Mouse (Mus musculus) olfactory bulb, adult 2 months (tissue): ENCODE measurements around the gene Slc39a9. TPM values are rescaled to one million over a fixed set of nuclear protein-coding genes. Genes with fewer than 3 reads are reported as not detected.
A peak's percentile ranks its signal among the peaks of the same experiment; 100 is the strongest.

Source experiments
- H3K27ac ChIP-seq: fragments of 200-500 bp; 2 replicates; pipeline ENCODE4 v1.5.1; 2012; ENCODE audit warnings: low read depth, low read length; ENCODE audit not compliant: insufficient read depth
- H3K4me1 ChIP-seq: fragments of 200-500 bp; 2 replicates; pipeline ENCODE4 v1.6.1; 2012; ENCODE audit warnings: low read length; ENCODE audit not compliant: control insufficient read depth, insufficient read depth
- H3K4me3 ChIP-seq: fragments of 200-500 bp; 2 replicates; pipeline ENCODE4 v1.5.1; 2012; ENCODE audit warnings: mild to moderate bottlenecking, low read depth, low read length, moderate library complexity; ENCODE audit not compliant: insufficient read depth
- CTCF ChIP-seq: fragments of 200-500 bp; IDR thresholded peaks from 2 replicates; pipeline ENCODE4 v1.5.1; 2012; ENCODE audit warnings: low read depth, mild to moderate bottlenecking, low read length, moderate library complexity; ENCODE audit not compliant: insufficient read depth
- POLR2A ChIP-seq: fragments of 200-500 bp; IDR thresholded peaks from 2 replicates; pipeline ENCODE4 v1.6.1; 2012; ENCODE audit warnings: mild to moderate bottlenecking, low read depth, low read length, moderate library complexity; ENCODE audit not compliant: insufficient read depth
- WGBS: fragments of 180-500 bp; shearing (Covaris S2); methylation state at CpG from one replicate; pipeline ENCODE4 v1.1.7; 2018; 5-methylcytosine and 5-hydroxymethylcytosine counted together
- polyA plus RNA-seq: library from polyadenylated mRNA; stranded (reverse); fragments of >200 nt; gene quantifications from 2 replicates; pipeline ENCODE4 v1.2.4, GENCODE M21; 2012; ENCODE audit warnings: low replicate concordance; ENCODE audit not compliant: missing spikeins, insufficient read depth, insufficient read length

Slc39a9 gene
- polyA plus RNA-seq, 1 experiment = not detected

GRCm38 (mm10) chr12:80673170-80673569 lies 29.5 kb downstream of the Slc39a9 start:
- H3K27ac ChIP-seq = no peak overlapping the region
- WGBS = 8% methylated on average over 3 of the region's 3 CpGs
- H3K4me1 ChIP-seq = no peaks in the 10 kb centered on the region
- TF ChIP-seq CTCF (no peak), POLR2A (no peak)
- H3K4me3 ChIP-seq = no peak overlapping the region

- Histone ChIP-seq H3K4me3 (no peak overlapping the region), H3K27ac (no peak overlapping the region), H3K4me1 (no peaks in the 10 kb centered on the region)
- TF ChIP-seq CTCF (no peak), POLR2A (no peak)
- 71% methylated on average over 1 of the region's 1 CpGs for WGBS
Measured at GRCm38 (mm10) chr12:80681340-80681739, 37.7 kb downstream of the Slc39a9 start.

GRCm38 (mm10) chr12:80683554-80683953 lies 39.9 kb downstream of the Slc39a9 start:
- TF ChIP-seq POLR2A = no peak
- TF ChIP-seq CTCF = no peak
- Histone ChIP-seq H3K4me1 (peaks cover 5% of the 10 kb centered on the region), H3K4me3 (no peak overlapping the region), H3K27ac (no peak overlapping the region)
- 97% methylated on average over 3 of the region's 3 CpGs for WGBS

- peaks cover 5% of the 10 kb centered on the region for H3K4me1 ChIP-seq
- H3K4me3 ChIP-seq = no peak overlapping the region
- H3K27ac ChIP-seq = no peak overlapping the region
- no peak for TF ChIP-seq POLR2A
- no peak for TF ChIP-seq CTCF
- WGBS = 65% methylated on average over 3 of the region's 3 CpGs
Measured at GRCm38 (mm10) chr12:80684316-80684715, 40.6 kb downstream of the Slc39a9 start.

- no peak for TF ChIP-seq CTCF
- TF ChIP-seq POLR2A = no peak
- Histone ChIP-seq H3K4me3 (no peak overlapping the region), H3K27ac (no peak overlapping the region), H3K4me1 (peaks cover 14% of the 10 kb centered on the region)
- 29% methylated on average over 10 of the region's 10 CpGs for WGBS
Measured at GRCm38 (mm10) chr12:80687788-80688211, 44.1 kb downstream of the Slc39a9 start.

GRCm38 (mm10) chr12:80689696-80690095 lies 46.0 kb downstream of the Slc39a9 start:
- Histone ChIP-seq H3K27ac (no peak overlapping the region), H3K4me1 (peaks cover 18% of the 10 kb centered on the region), H3K4me3 (no peak overlapping the region)
- 64% methylated on average over 5 of the region's 5 CpGs for WGBS
- TF ChIP-seq CTCF (no peak), POLR2A (no peak)

GRCm38 (mm10) chr12:80691671-80692091 lies 48.0 kb downstream of the Slc39a9 start:
- 57% methylated on average over 12 of the region's 12 CpGs for WGBS
- no peak overlapping the region for H3K27ac ChIP-seq
- no peak overlapping the region for H3K4me3 ChIP-seq
- TF ChIP-seq POLR2A (no peak), CTCF (no peak)
- H3K4me1 ChIP-seq = peaks cover 18% of the 10 kb centered on the region

GRCm38 (mm10) chr12:80692269-80692972 lies 48.7 kb downstream of the Slc39a9 start, which contains the start of gene Plekhd1:
Gene Plekhd1, plus strand, starts transcription at chr12:80692591.
- Histone ChIP-seq H3K4me3 (peak within 1 kb of the TSS; percentile 34), H3K27ac (no peak within 1 kb of the TSS), H3K4me1 (peaks cover 18% of the 10 kb centered on the region)
- 5% methylated on average over 47 of the region's 52 CpGs for WGBS
- no peak for TF ChIP-seq CTCF
- no peak for TF ChIP-seq POLR2A

GRCm38 (mm10) chr12:80693700-80694099 lies 50.0 kb downstream of the Slc39a9 start:
- Histone ChIP-seq H3K4me3 (no peak overlapping the region), H3K4me1 (peaks cover 13% of the 10 kb centered on the region), H3K27ac (no peak overlapping the region)
- TF ChIP-seq POLR2A (no peak), CTCF (no peak)
- 92% methylated on average over 2 of the region's 2 CpGs for WGBS

- H3K4me3 ChIP-seq = no peak overlapping the region
- 68% methylated on average over 3 of the region's 3 CpGs for WGBS
- no peak overlapping the region for H3K27ac ChIP-seq
- TF ChIP-seq CTCF (no peak), POLR2A (no peak)
- H3K4me1 ChIP-seq = peaks cover 13% of the 10 kb centered on the region
Measured at GRCm38 (mm10) chr12:80695004-80695403, 51.3 kb downstream of the Slc39a9 start.
